Mouse (Mus musculus) C2C12 (cell line): ENCODE measurements around the gene Abcg5. TPM values are rescaled to one million over a fixed set of nuclear protein-coding genes. Genes with fewer than 3 reads are reported as not detected.

Source experiments
- H3K27me3 ChIP-seq: one replicate; pipeline ENCODE4 v1.6.1; 2011; ENCODE audit not compliant: control insufficient read depth, insufficient read depth, insufficient read length
- H3K36me3 ChIP-seq: one replicate; pipeline ENCODE4 v1.6.1; 2011; ENCODE audit not compliant: control insufficient read depth, insufficient read depth
- H3K4me3 ChIP-seq: one replicate; pipeline ENCODE4 v1.5.1; 2011; ENCODE audit warnings: mild to moderate bottlenecking, control low read depth; ENCODE audit not compliant: poor library complexity, insufficient read depth, severe bottlenecking
- H3K79me2 ChIP-seq: one replicate; pipeline ENCODE4 v1.6.1; 2011; ENCODE audit not compliant: control insufficient read depth, insufficient read depth
- H3K79me3 ChIP-seq: one replicate; pipeline ENCODE4 v1.6.1; 2011; ENCODE audit warnings: low read depth, control low read depth
- H3ac ChIP-seq: one replicate; pipeline ENCODE3; 2011; ENCODE audit warnings: low read depth; ENCODE audit not compliant: control insufficient read depth, insufficient read length
- CEBPB ChIP-seq: IDR thresholded peaks from one replicate; pipeline ENCODE4 v1.6.1; 2011; ENCODE audit warnings: low read depth, mild to moderate bottlenecking, control low read depth, moderate library complexity
- CTCF ChIP-seq: IDR thresholded peaks from one replicate; pipeline ENCODE4 v1.5.1; 2011; ENCODE audit not compliant: control insufficient read depth, insufficient read depth, insufficient read length
- FOSL1 ChIP-seq: IDR thresholded peaks from one replicate; pipeline ENCODE4 v1.8.0; 2011; ENCODE audit warnings: mild to moderate bottlenecking, low read length; ENCODE audit not compliant: poor library complexity, insufficient read depth, severe bottlenecking
- MAX ChIP-seq: IDR thresholded peaks from one replicate; pipeline ENCODE4 v1.6.1; 2011; ENCODE audit warnings: mild to moderate bottlenecking, control low read depth
- MYOD1 ChIP-seq: IDR thresholded peaks from one replicate; pipeline ENCODE4 v1.6.1; 2011; ENCODE audit warnings: low read depth; ENCODE audit not compliant: control insufficient read depth, insufficient read length
- MYOG ChIP-seq: IDR thresholded peaks from one replicate; pipeline ENCODE4 v1.6.1; 2011; ENCODE audit not compliant: control insufficient read depth, insufficient read length; ENCODE audit errors: extremely low read depth
- USF1 ChIP-seq: IDR thresholded peaks from one replicate; pipeline ENCODE4 v1.6.1; 2011; ENCODE audit warnings: low read depth, mild to moderate bottlenecking, control low read depth, moderate library complexity
- polyA plus RNA-seq: library from polyadenylated mRNA; unstranded; fragments of >200 nt; fragmentation: generic; extraction: Trizol; gene quantifications from one replicate; pipeline ENCODE4 v1.2.1, GENCODE M21; 2012; ENCODE audit warnings: missing spikeins

The Abcg5 gene
- polyA plus RNA-seq, 1 experiment: not detected

- TF ChIP-seq FOSL1 (no peak), USF1 (no peak), MAX (no peak), MYOG (no peak), MYOD1 (no peak), CTCF (no peak), CEBPB (no peak)
- Histone ChIP-seq H3K4me3 (no peak overlapping the region), H3K27me3 (no peaks in the 10 kb centered on the region), H3ac (no peak overlapping the region), H3K79me2 (no peaks in the 10 kb centered on the region), H3K79me3 (no peaks in the 10 kb centered on the region), H3K36me3 (no peaks in the 10 kb centered on the region)
Observed at GRCm38 (mm10) chr17:84631836-84632235, 51.0 kb downstream of the Abcg5 start.

GRCm38 (mm10) chr17:84628611-84629010, 54.2 kb downstream of the Abcg5 start:
- no peaks in the 10 kb centered on the region for H3K79me2 ChIP-seq
- no peaks in the 10 kb centered on the region for H3K27me3 ChIP-seq
- TF ChIP-seq MYOG (no peak), CTCF (no peak), USF1 (no peak), CEBPB (no peak)
- H3K4me3 ChIP-seq: no peak overlapping the region
- H3ac ChIP-seq: no peak overlapping the region
- H3K36me3 ChIP-seq: no peaks in the 10 kb centered on the region
- no peaks in the 10 kb centered on the region for H3K79me3 ChIP-seq

- Histone ChIP-seq H3K4me3 (no peak overlapping the region), H3ac (no peak overlapping the region), H3K79me2 (no peaks in the 10 kb centered on the region), H3K27me3 (no peaks in the 10 kb centered on the region), H3K36me3 (no peaks in the 10 kb centered on the region), H3K79me3 (no peaks in the 10 kb centered on the region)
- TF ChIP-seq MAX (no peak), MYOG (no peak), FOSL1 (no peak), CTCF (no peak), USF1 (no peak), MYOD1 (no peak), CEBPB (no peak)
Observed at GRCm38 (mm10) chr17:84627721-84628120, 55.1 kb downstream of the Abcg5 start.

GRCm38 (mm10) chr17:84626857-84627305, 55.9 kb downstream of the Abcg5 start:
- no peaks in the 10 kb centered on the region for H3K79me2 ChIP-seq
- no peak overlapping the region for H3ac ChIP-seq
- no peak overlapping the region for H3K4me3 ChIP-seq
- no peaks in the 10 kb centered on the region for H3K27me3 ChIP-seq
- no peaks in the 10 kb centered on the region for H3K79me3 ChIP-seq
- H3K36me3 ChIP-seq: no peaks in the 10 kb centered on the region
- TF ChIP-seq MYOG (no peak), MAX (no peak), FOSL1 (no peak), CEBPB (no peak), CTCF (no peak), MYOD1 (no peak), USF1 (no peak)

GRCm38 (mm10) chr17:84626276-84626856, 56.4 kb downstream of the Abcg5 start, which contains the start of gene Dync2li1:
TSS of gene Dync2li1 (plus strand) at chr17:84626496.
- H3K4me3 ChIP-seq: peak within 1 kb of the TSS; percentile 25
- peaks cover under 1% of the 10 kb centered on the region for H3K36me3 ChIP-seq
- H3ac ChIP-seq: no peak within 1 kb of the TSS
- TF ChIP-seq MAX (no peak), MYOD1 (no peak), CEBPB (no peak), FOSL1 (no peak), MYOG (no peak), CTCF (no peak), USF1 (no peak)
- H3K79me2 ChIP-seq: no peaks in the 10 kb centered on the region
- H3K27me3 ChIP-seq: no peaks in the 10 kb centered on the region
- no peaks in the 10 kb centered on the region for H3K79me3 ChIP-seq

GRCm38 (mm10) chr17:84622873-84623272, 59.9 kb downstream of the Abcg5 start:
- TF ChIP-seq MYOG: no peak
- TF ChIP-seq FOSL1: no peak
- no peak for TF ChIP-seq MYOD1
- no peak for TF ChIP-seq MAX
- no peak for TF ChIP-seq CEBPB
- no peak for TF ChIP-seq USF1
- no peak for TF ChIP-seq CTCF
- Histone ChIP-seq H3ac (no peak overlapping the region), H3K27me3 (no peaks in the 10 kb centered on the region), H3K4me3 (no peak overlapping the region), H3K79me2 (no peaks in the 10 kb centered on the region), H3K36me3 (peaks cover 10% of the 10 kb centered on the region), H3K79me3 (no peaks in the 10 kb centered on the region)
